Mouse (Mus musculus): ENCODE results near the gene Wdr63. TPM values are rescaled to one million over a fixed set of nuclear protein-coding genes. Genes with fewer than 3 reads are reported as not detected.

Gene Wdr63
- polyA plus RNA-seq, 1 experiment from 2014 or later, result 0.20 TPM

- Histone ChIP-seq H3K27me3 (ENCODE audit: insufficient read depth, low read length) (no peaks in the 10 kb centered on the region), H3K4me2 (ENCODE audit: low read depth, low read length) (no peak overlapping the region), H3K9ac (replicated peaks) (no peak overlapping the region), H3K4me1 (ENCODE audit: insufficient read depth) (no peaks in the 10 kb centered on the region), H3K4me3 (ENCODE audit: low read depth, low read length) (no peak overlapping the region), H3K27ac (ENCODE audit: low read depth) (no peak overlapping the region), H3K9me3 (ENCODE audit: low read length) (peaks cover 7% of the 10 kb centered on the region; the same call in 1 of the 2 replicates), H3K36me3 (replicated peaks; ENCODE audit: insufficient read depth, low read length) (no peaks in the 10 kb centered on the region)
- no peak for TF ChIP-seq EP300 (IDR thresholded peaks at IDR 0.05; ENCODE audit: low read depth)
- TF ChIP-seq CTCF (IDR thresholded peaks at IDR 0.05; ENCODE audit: low read depth), result no peak
- DNase-seq, result no peak
- no peak for ATAC-seq
These were observed 8.0 kb downstream of the Wdr63 start for GRCm38 (mm10) chr3:146099925-146100324.

- H3K27ac ChIP-seq (ENCODE audit: low read depth), result no peak overlapping the region
- H3K4me2 ChIP-seq (ENCODE audit: low read depth, low read length), result no peak overlapping the region
- no peaks in the 10 kb centered on the region for H3K36me3 ChIP-seq (replicated peaks; ENCODE audit: insufficient read depth, low read length)
- H3K4me1 ChIP-seq (ENCODE audit: insufficient read depth), result no peaks in the 10 kb centered on the region
- no peak overlapping the region for H3K4me3 ChIP-seq (ENCODE audit: low read depth, low read length)
- peaks cover 4% of the 10 kb centered on the region; the same call in 1 of the 2 replicates for H3K9me3 ChIP-seq (ENCODE audit: low read length)
- ATAC-seq (no peak), DNase-seq (no peak)
- WGBS (ENCODE audit: insufficient replicate concordance), result 76% methylated on average over 4 of the region's 4 CpGs
- no peak overlapping the region for H3K9ac ChIP-seq (replicated peaks)
- no peak for TF ChIP-seq CTCF (IDR thresholded peaks at IDR 0.05; ENCODE audit: low read depth)
- TF ChIP-seq EP300 (IDR thresholded peaks at IDR 0.05; ENCODE audit: low read depth), result no peak
- no peaks in the 10 kb centered on the region for H3K27me3 ChIP-seq (ENCODE audit: insufficient read depth, low read length)
These were observed 10.1 kb downstream of the Wdr63 start for GRCm38 (mm10) chr3:146097861-146098260.

- Histone ChIP-seq H3K4me1 (ENCODE audit: insufficient read depth) (no peaks in the 10 kb centered on the region), H3K4me3 (ENCODE audit: low read depth, low read length) (no peak overlapping the region), H3K4me2 (ENCODE audit: low read depth, low read length) (no peak overlapping the region), H3K9me3 (ENCODE audit: low read length) (no peaks in the 10 kb centered on the region), H3K9ac (replicated peaks) (no peak overlapping the region), H3K27ac (ENCODE audit: low read depth) (no peak overlapping the region), H3K27me3 (ENCODE audit: insufficient read depth, low read length) (no peaks in the 10 kb centered on the region), H3K36me3 (replicated peaks; ENCODE audit: insufficient read depth, low read length) (no peaks in the 10 kb centered on the region)
- TF ChIP-seq CTCF (IDR thresholded peaks at IDR 0.05; ENCODE audit: low read depth) (no peak), EP300 (IDR thresholded peaks at IDR 0.05; ENCODE audit: low read depth) (no peak)
- 60% methylated on average over 7 of the region's 7 CpGs for WGBS (ENCODE audit: insufficient replicate concordance)
- no peak for ATAC-seq
- DNase-seq, result no peak
These were observed 10.9 kb downstream of the Wdr63 start for GRCm38 (mm10) chr3:146096986-146097385.

- DNase-seq, result no peak
- WGBS (ENCODE audit: insufficient replicate concordance), result 83% methylated on average over 10 of the region's 10 CpGs
- no peak overlapping the region for H3K4me3 ChIP-seq (ENCODE audit: low read depth, low read length)
- H3K9ac ChIP-seq (replicated peaks), result no peak overlapping the region
- no peak for ATAC-seq
- TF ChIP-seq EP300 (IDR thresholded peaks at IDR 0.05; ENCODE audit: low read depth) (no peak), CTCF (IDR thresholded peaks at IDR 0.05; ENCODE audit: low read depth) (no peak)
- H3K4me1 ChIP-seq (ENCODE audit: insufficient read depth), result no peaks in the 10 kb centered on the region
- no peak overlapping the region for H3K4me2 ChIP-seq (ENCODE audit: low read depth, low read length)
- H3K9me3 ChIP-seq (ENCODE audit: low read length), result no peaks in the 10 kb centered on the region
- H3K27me3 ChIP-seq (ENCODE audit: insufficient read depth, low read length), result no peaks in the 10 kb centered on the region
- no peak overlapping the region for H3K27ac ChIP-seq (ENCODE audit: low read depth)
- H3K36me3 ChIP-seq (replicated peaks; ENCODE audit: insufficient read depth, low read length), result no peaks in the 10 kb centered on the region
These were observed 12.9 kb downstream of the Wdr63 start for GRCm38 (mm10) chr3:146095066-146095465.

GRCm38 (mm10) chr3:146090988-146091657 lies 16.8 kb downstream of the Wdr63 start:
- no peak overlapping the region for H3K9ac ChIP-seq (replicated peaks)
- TF ChIP-seq CTCF (IDR thresholded peaks at IDR 0.05; ENCODE audit: low read depth) (no peak), EP300 (IDR thresholded peaks at IDR 0.05; ENCODE audit: low read depth) (no peak)
- no peaks in the 10 kb centered on the region for H3K9me3 ChIP-seq (ENCODE audit: low read length)
- 0 out of 2 replicates have a peak overlapping the region, but pooled peaks have one; percentile 26 for H3K4me2 ChIP-seq (ENCODE audit: low read depth, low read length)
- no peaks in the 10 kb centered on the region for H3K36me3 ChIP-seq (replicated peaks; ENCODE audit: insufficient read depth, low read length)
- H3K4me3 ChIP-seq (ENCODE audit: low read depth, low read length), result no peak overlapping the region
- WGBS (ENCODE audit: insufficient replicate concordance), result 64% methylated on average over 13 of the region's 13 CpGs
- ATAC-seq (peak; percentile 87), DNase-seq (peak; percentile 21)
- H3K27me3 ChIP-seq (ENCODE audit: insufficient read depth, low read length), result no peaks in the 10 kb centered on the region
- H3K4me1 ChIP-seq (ENCODE audit: insufficient read depth), result no peaks in the 10 kb centered on the region
- H3K27ac ChIP-seq (ENCODE audit: low read depth), result no peak overlapping the region

GRCm38 (mm10) chr3:146080241-146080640 lies 27.7 kb downstream of the Wdr63 start:
- Histone ChIP-seq H3K36me3 (replicated peaks; ENCODE audit: insufficient read depth, low read length) (no peaks in the 10 kb centered on the region), H3K4me3 (ENCODE audit: low read depth, low read length) (no peak overlapping the region), H3K27ac (ENCODE audit: low read depth) (no peak overlapping the region), H3K4me1 (ENCODE audit: insufficient read depth) (no peaks in the 10 kb centered on the region), H3K4me2 (ENCODE audit: low read depth, low read length) (no peak overlapping the region), H3K9me3 (ENCODE audit: low read length) (no peaks in the 10 kb centered on the region), H3K9ac (replicated peaks) (no peak overlapping the region), H3K27me3 (ENCODE audit: insufficient read depth, low read length) (no peaks in the 10 kb centered on the region)
- ATAC-seq, result no peak
- WGBS (ENCODE audit: insufficient replicate concordance), result 86% methylated on average over 12 of the region's 12 CpGs
- TF ChIP-seq CTCF (IDR thresholded peaks at IDR 0.05; ENCODE audit: low read depth) (no peak), EP300 (IDR thresholded peaks at IDR 0.05; ENCODE audit: low read depth) (no peak)
- no peak for DNase-seq
